Mouse (Mus musculus): ENCODE results near the gene Nsa2. TPM values are rescaled to one million over a fixed set of nuclear protein-coding genes. Genes with fewer than 3 reads are reported as not detected.

Gene Nsa2
- polyA plus RNA-seq, 1 experiment from 2014 or later = 59.9 TPM

- no peaks in the 10 kb centered on the region for H3K9me3 ChIP-seq
- H3K4me2 ChIP-seq = no peak overlapping the region
- no peak overlapping the region for H3K27ac ChIP-seq
- no peak for ATAC-seq (ENCODE audit: insufficient read depth, low FRiP score, low read depth)
- no peaks in the 10 kb centered on the region for H3K36me3 ChIP-seq
- 85% methylated on average over 3 of the region's 3 CpGs for WGBS
- H3K9ac ChIP-seq = no peak overlapping the region
- no peaks in the 10 kb centered on the region for H3K27me3 ChIP-seq (replicated peaks)
- H3K4me1 ChIP-seq = no peaks in the 10 kb centered on the region
- no peak overlapping the region for H3K4me3 ChIP-seq (replicated peaks)
These were observed 57.1 kb downstream of the Nsa2 start for GRCm38 (mm10) chr13:97080615-97081014.

GRCm38 (mm10) chr13:97080201-97080600, 57.5 kb downstream of the Nsa2 start:
- H3K27ac ChIP-seq = no peak overlapping the region
- no peaks in the 10 kb centered on the region for H3K27me3 ChIP-seq (replicated peaks)
- no peak overlapping the region for H3K9ac ChIP-seq
- no peaks in the 10 kb centered on the region for H3K36me3 ChIP-seq
- H3K4me3 ChIP-seq (replicated peaks) = no peak overlapping the region
- H3K4me2 ChIP-seq = no peak overlapping the region
- 80% methylated on average over 2 of the region's 2 CpGs for WGBS
- no peaks in the 10 kb centered on the region for H3K9me3 ChIP-seq
- no peaks in the 10 kb centered on the region for H3K4me1 ChIP-seq
- ATAC-seq (ENCODE audit: insufficient read depth, low FRiP score, low read depth) = no peak

Other genes with a start within 250 kb of the Nsa2 start
- gene Gcnt4, start 213.2 kb downstream of the Nsa2 start, polyA plus RNA-seq (2015; fragmentation: Nextera tagmentation; extraction: Ambion mirVana) = 1.5 and 2.0 TPM in 2 replicates
- not detected in 2 replicates for gene 1700029F12Rik, start 103.6 kb downstream of the Nsa2 start, polyA plus RNA-seq (2015; fragmentation: Nextera tagmentation; extraction: Ambion mirVana)
- gene Fam169a, start 70.7 kb downstream of the Nsa2 start, polyA plus RNA-seq (2015; fragmentation: Nextera tagmentation; extraction: Ambion mirVana) = 1.9 and 2.5 TPM in 2 replicates
- 4.3 and 18.6 TPM in 2 replicates for gene Gm6169, start 38.7 kb downstream of the Nsa2 start, polyA plus RNA-seq (2015; fragmentation: Nextera tagmentation; extraction: Ambion mirVana)
- 27.8 and 29.4 TPM in 2 replicates for gene Gfm2, start within 50 bp of the Nsa2 start, polyA plus RNA-seq (2015; fragmentation: Nextera tagmentation; extraction: Ambion mirVana)
- 42.7 and 44.6 TPM in 2 replicates for gene Hexb, start 60.4 kb upstream of the Nsa2 start, polyA plus RNA-seq (2015; fragmentation: Nextera tagmentation; extraction: Ambion mirVana)
- gene Enc1, start 103.2 kb upstream of the Nsa2 start, polyA plus RNA-seq (2015; fragmentation: Nextera tagmentation; extraction: Ambion mirVana) = 7.2 and 7.9 TPM in 2 replicates

All from stomach, embryonic 15.5 days (tissue).